Mouse (Mus musculus): ENCODE data around the gene Ano6. TPM values are rescaled to one million over a fixed set of nuclear protein-coding genes. Genes with fewer than 3 reads are reported as not detected.

Gene Ano6
- polyA plus RNA-seq, 1 experiment, result 38.7 TPM

GRCm38 (mm10) chr15:95765271-95765670, 25.4 kb upstream of the Ano6 start:
- DNase-seq (ENCODE audit: low read depth, low spot score), result no peak
- 90% methylated on average over 8 of the region's 8 CpGs for WGBS

GRCm38 (mm10) chr15:95765936-95766335, 24.7 kb upstream of the Ano6 start:
- DNase-seq (ENCODE audit: low read depth, low spot score), result no peak
- 85% methylated on average over 6 of the region's 6 CpGs for WGBS

- 58% methylated on average over 7 of the region's 7 CpGs for WGBS
- no peak for DNase-seq (ENCODE audit: low read depth, low spot score)
Measured at GRCm38 (mm10) chr15:95767825-95768224, 22.8 kb upstream of the Ano6 start.

GRCm38 (mm10) chr15:95768703-95769102, 21.9 kb upstream of the Ano6 start:
- WGBS, result 85% methylated on average over 5 of the region's 5 CpGs
- no peak for DNase-seq (ENCODE audit: low read depth, low spot score)

- 63% methylated on average over 4 of the region's 4 CpGs for WGBS
- DNase-seq (ENCODE audit: low read depth, low spot score), result no peak
Measured at GRCm38 (mm10) chr15:95769576-95769975, 21.1 kb upstream of the Ano6 start.

- DNase-seq (ENCODE audit: low read depth, low spot score), result no peak
- WGBS, result 96% methylated on average over 2 of the region's 2 CpGs
Measured at GRCm38 (mm10) chr15:95770307-95770706, 20.3 kb upstream of the Ano6 start.

GRCm38 (mm10) chr15:95772374-95772773, 18.3 kb upstream of the Ano6 start:
- 76% methylated on average over 13 of the region's 13 CpGs for WGBS
- no peak for DNase-seq (ENCODE audit: low read depth, low spot score)

GRCm38 (mm10) chr15:95772861-95773836, 17.5 kb upstream of the Ano6 start:
- 65% methylated on average over 14 of the region's 14 CpGs for WGBS
- no peak for DNase-seq (ENCODE audit: low read depth, low spot score)

- no peak for DNase-seq (ENCODE audit: low read depth, low spot score)
- WGBS, result 33% methylated on average over 6 of the region's 6 CpGs
Measured at GRCm38 (mm10) chr15:95774197-95774596, 16.4 kb upstream of the Ano6 start.

- no peak for DNase-seq (ENCODE audit: low read depth, low spot score)
- 30% methylated on average over 9 of the region's 9 CpGs for WGBS
Measured at GRCm38 (mm10) chr15:95774674-95775414, 15.8 kb upstream of the Ano6 start.

GRCm38 (mm10) chr15:95777743-95778142, 12.9 kb upstream of the Ano6 start:
- DNase-seq (ENCODE audit: low read depth, low spot score), result no peak

GRCm38 (mm10) chr15:95778710-95779109, 11.9 kb upstream of the Ano6 start:
- DNase-seq (ENCODE audit: low read depth, low spot score), result no peak
- 84% methylated on average over 4 of the region's 4 CpGs for WGBS

More at GRCm38 (mm10) chr15:95777743-95778142, 12.9 kb upstream of the Ano6 start:
- 92% methylated on average over 2 of the region's 2 CpGs for WGBS

- WGBS, result 97% methylated on average over 4 of the region's 4 CpGs
- no peak for DNase-seq (ENCODE audit: low read depth, low spot score)
Measured at GRCm38 (mm10) chr15:95786624-95787023, 4.0 kb upstream of the Ano6 start.

GRCm38 (mm10) chr15:95787578-95787977, 3.1 kb upstream of the Ano6 start:
- 54% methylated on average over 3 of the region's 3 CpGs for WGBS
- DNase-seq (ENCODE audit: low read depth, low spot score), result no peak

- WGBS, result 34% methylated on average over 32 of the region's 32 CpGs
Measured at GRCm38 (mm10) chr15:95789562-95790528, 798 bp upstream of the Ano6 start.

GRCm38 (mm10) chr15:95791141-95791791, 623 bp downstream of the Ano6 start:
- 2% methylated on average over 32 of the region's 32 CpGs for WGBS
- no peak for DNase-seq (ENCODE audit: low read depth, low spot score)

More at GRCm38 (mm10) chr15:95789562-95790528, 798 bp upstream of the Ano6 start:
- DNase-seq (ENCODE audit: low read depth, low spot score), result no peak

GRCm38 (mm10) chr15:95791855-95792254, 1.2 kb downstream of the Ano6 start:
- DNase-seq (ENCODE audit: low read depth, low spot score), result no peak
- WGBS, result 46% methylated on average over 5 of the region's 5 CpGs

- 75% methylated on average over 25 of the region's 25 CpGs for WGBS
- no peak for DNase-seq (ENCODE audit: low read depth, low spot score)
Measured at GRCm38 (mm10) chr15:95792261-95793260, 1.9 kb downstream of the Ano6 start.

All from large intestine, adult 2 months (tissue).